Mouse (Mus musculus): Measurements from ENCODE around the gene Xpa. TPM values are rescaled to one million over a fixed set of nuclear protein-coding genes. Genes with fewer than 3 reads are reported as not detected.

Xpa gene
- polyA plus RNA-seq, 1 experiment from 2014 or later = 18.9 TPM

DNA sequence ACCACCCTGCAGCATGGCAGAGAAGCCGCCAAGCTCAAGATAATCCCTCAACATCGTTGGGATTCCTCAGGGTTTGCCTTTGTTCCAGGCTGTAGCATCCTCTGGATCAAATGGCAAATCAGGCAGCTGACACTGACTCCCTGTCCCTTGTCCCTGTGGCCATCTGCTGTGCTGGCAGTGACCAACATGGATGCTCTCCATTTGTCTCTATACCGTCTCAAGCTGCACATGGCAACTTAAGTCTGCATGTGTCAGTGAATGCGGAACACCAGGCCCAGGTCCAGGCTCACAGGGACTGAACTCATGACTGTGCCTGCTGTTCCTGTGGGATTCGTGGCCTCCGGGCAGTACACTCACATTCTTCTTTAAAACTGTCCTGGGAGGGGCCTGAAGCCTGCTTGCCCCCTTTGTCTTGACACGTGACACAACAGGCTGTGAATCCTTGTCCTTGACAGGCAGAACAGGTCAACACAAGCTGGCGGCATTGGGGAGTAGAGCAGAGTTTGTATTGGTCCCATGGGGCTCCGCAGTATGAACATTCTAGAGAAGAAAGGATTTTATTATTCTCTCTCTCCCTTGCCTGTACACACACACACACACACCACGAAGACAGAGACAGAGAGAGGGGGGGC lies 79.5 kb downstream of the Xpa start:
- no peak overlapping the region for H3K4me2 ChIP-seq
- H3K27me3 ChIP-seq (replicated peaks; ENCODE audit: control insufficient read depth, insufficient read depth, low read length) = no peaks in the 10 kb centered on the region
- ATAC-seq (replicated peaks; ENCODE audit: low FRiP score) (no peak), DNase-seq (ENCODE audit: low spot score) (no peak)
- H3K9ac ChIP-seq (ENCODE audit: low read depth, low read length) = no peak overlapping the region
- no peak overlapping the region for H3K4me3 ChIP-seq (ENCODE audit: low read depth, low read length)
- H3K27ac ChIP-seq (ENCODE audit: low read depth, low read length) = no peak overlapping the region
- WGBS = 89% methylated on average over 10 of the region's 10 CpGs
- no peaks in the 10 kb centered on the region for H3K9me3 ChIP-seq (ENCODE audit: control insufficient read depth, low read length)
- H3K36me3 ChIP-seq (ENCODE audit: control insufficient read depth, insufficient read depth, low read length) = peaks cover 63% of the 10 kb centered on the region
- no peaks in the 10 kb centered on the region for H3K4me1 ChIP-seq (replicated peaks; ENCODE audit: control insufficient read depth, insufficient read depth, low read length)

DNA sequence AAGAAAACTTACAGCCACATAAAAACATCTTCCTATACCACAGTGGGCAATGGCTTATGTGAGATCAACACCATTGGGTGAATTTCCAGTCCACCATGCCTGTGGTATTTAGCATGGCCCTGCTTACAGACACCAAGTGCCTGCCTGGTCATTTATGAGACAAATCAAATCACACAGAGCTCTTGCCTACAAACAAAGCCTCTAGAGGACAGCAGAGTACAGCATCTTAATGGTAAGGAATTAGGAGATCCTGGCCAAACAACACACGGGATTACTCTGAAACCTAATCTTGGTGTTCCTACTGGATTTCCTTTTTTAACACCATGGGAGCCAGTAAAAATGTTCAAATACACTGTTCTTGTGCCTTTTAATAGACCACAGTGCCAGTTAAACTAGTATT lies 80.8 kb downstream of the Xpa start:
- DNase-seq (ENCODE audit: low spot score) = no peak
- Histone ChIP-seq H3K27ac (ENCODE audit: low read depth, low read length) (no peak overlapping the region), H3K9ac (ENCODE audit: low read depth, low read length) (no peak overlapping the region), H3K36me3 (ENCODE audit: control insufficient read depth, insufficient read depth, low read length) (peaks cover 63% of the 10 kb centered on the region), H3K27me3 (replicated peaks; ENCODE audit: control insufficient read depth, insufficient read depth, low read length) (no peaks in the 10 kb centered on the region), H3K4me3 (ENCODE audit: low read depth, low read length) (no peak overlapping the region), H3K4me2 (no peak overlapping the region), H3K9me3 (ENCODE audit: control insufficient read depth, low read length) (no peaks in the 10 kb centered on the region), H3K4me1 (replicated peaks; ENCODE audit: control insufficient read depth, insufficient read depth, low read length) (no peaks in the 10 kb centered on the region)
- 87% methylated on average over 1 of the region's 1 CpGs for WGBS
- no peak for ATAC-seq (replicated peaks; ENCODE audit: low FRiP score)

DNA sequence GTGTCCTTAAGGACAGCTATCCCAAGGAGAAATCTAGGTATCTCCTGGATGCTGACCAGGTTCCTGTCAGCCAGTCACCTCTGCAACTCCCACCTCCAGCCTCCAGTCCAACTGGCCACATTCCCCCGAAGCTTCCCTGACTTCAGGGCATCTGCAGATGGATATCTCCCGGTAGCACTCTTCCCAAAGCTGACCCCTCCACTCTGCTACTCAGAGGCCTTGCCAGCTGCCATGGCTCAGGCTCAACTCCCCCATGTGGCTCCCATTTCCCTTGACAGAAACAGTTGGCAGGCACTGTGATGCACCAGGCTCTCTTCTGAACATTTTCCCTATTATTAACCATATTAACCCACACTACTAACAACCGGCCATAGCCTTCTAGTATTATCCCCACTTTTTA lies 84.8 kb downstream of the Xpa start:
- WGBS = 68% methylated on average over 3 of the region's 3 CpGs
- Histone ChIP-seq H3K36me3 (ENCODE audit: control insufficient read depth, insufficient read depth, low read length) (peaks cover 32% of the 10 kb centered on the region), H3K9me3 (ENCODE audit: control insufficient read depth, low read length) (no peaks in the 10 kb centered on the region)

DNA sequence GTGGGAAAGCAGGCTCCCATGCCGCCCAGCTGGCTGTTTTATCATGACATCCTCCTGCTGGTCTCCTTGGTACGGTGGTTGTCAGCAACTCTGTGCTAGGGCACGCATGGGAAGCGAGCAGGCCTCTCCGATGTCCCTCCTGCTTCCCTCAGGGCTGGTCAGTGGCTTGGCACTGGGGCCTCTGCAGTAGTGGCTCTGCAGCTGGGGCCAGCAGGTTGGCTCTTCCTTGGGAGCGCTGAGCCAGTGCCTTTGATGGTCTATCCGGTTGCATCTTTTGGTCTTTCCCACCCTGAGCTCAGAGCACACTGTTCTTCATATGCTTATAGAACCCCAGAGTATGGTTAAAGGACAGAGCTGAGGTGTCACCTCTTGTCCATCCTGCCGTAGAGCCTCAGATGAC lies 86.0 kb downstream of the Xpa start:
- H3K4me1 ChIP-seq (replicated peaks; ENCODE audit: control insufficient read depth, insufficient read depth, low read length) = no peaks in the 10 kb centered on the region
- peaks cover 20% of the 10 kb centered on the region; the same call in 1 of the 2 replicates for H3K36me3 ChIP-seq (ENCODE audit: control insufficient read depth, insufficient read depth, low read length)
- H3K27me3 ChIP-seq (replicated peaks; ENCODE audit: control insufficient read depth, insufficient read depth, low read length) = no peaks in the 10 kb centered on the region
- H3K4me2 ChIP-seq = no peak overlapping the region
- no peak overlapping the region for H3K27ac ChIP-seq (ENCODE audit: low read depth, low read length)
- H3K9me3 ChIP-seq (ENCODE audit: control insufficient read depth, low read length) = no peaks in the 10 kb centered on the region
- no peak overlapping the region for H3K4me3 ChIP-seq (ENCODE audit: low read depth, low read length)
- 93% methylated on average over 8 of the region's 8 CpGs for WGBS
- H3K9ac ChIP-seq (ENCODE audit: low read depth, low read length) = no peak overlapping the region
- ATAC-seq (replicated peaks; ENCODE audit: low FRiP score) (no peak), DNase-seq (ENCODE audit: low spot score) (no peak)

More for the DNA sequence above, 84.8 kb downstream of the Xpa start:
- Histone ChIP-seq H3K4me2 (no peak overlapping the region), H3K27ac (ENCODE audit: low read depth, low read length) (no peak overlapping the region), H3K4me1 (replicated peaks; ENCODE audit: control insufficient read depth, insufficient read depth, low read length) (no peaks in the 10 kb centered on the region), H3K9ac (ENCODE audit: low read depth, low read length) (no peak overlapping the region), H3K4me3 (ENCODE audit: low read depth, low read length) (no peak overlapping the region), H3K27me3 (replicated peaks; ENCODE audit: control insufficient read depth, insufficient read depth, low read length) (no peaks in the 10 kb centered on the region)
- ATAC-seq (replicated peaks; ENCODE audit: low FRiP score) = no peak
- no peak for DNase-seq (ENCODE audit: low spot score)

Other genes with a start within 250 kb of the Xpa start
- 6.1 and 7.9 TPM in 2 replicates for gene Tdrd7, start 231.0 kb downstream of the Xpa start, polyA plus RNA-seq (2014; fragmentation: Nextera tagmentation; extraction: Ambion mirVana)
- gene Tmod1, start 157.4 kb downstream of the Xpa start, polyA plus RNA-seq (2014; fragmentation: Nextera tagmentation; extraction: Ambion mirVana) = 27.1 and 28.6 TPM in 2 replicates
- 97.9 and 110 TPM in 2 replicates for gene Ncbp1, start 57.7 kb downstream of the Xpa start, polyA plus RNA-seq (2014; fragmentation: Nextera tagmentation; extraction: Ambion mirVana)
- 30.8 TPM in 2 replicates for gene Tstd2, start 57.6 kb downstream of the Xpa start, polyA plus RNA-seq (2014; fragmentation: Nextera tagmentation; extraction: Ambion mirVana)
- not detected in 2 replicates for gene Foxe1, start 147.3 kb upstream of the Xpa start, polyA plus RNA-seq (2014; fragmentation: Nextera tagmentation; extraction: Ambion mirVana)
- 14.1 and 14.7 TPM in 2 replicates for gene Trmo, start 193.1 kb upstream of the Xpa start, polyA plus RNA-seq (2014; fragmentation: Nextera tagmentation; extraction: Ambion mirVana)
- gene Hemgn, start 217.2 kb upstream of the Xpa start, polyA plus RNA-seq (2014; fragmentation: Nextera tagmentation; extraction: Ambion mirVana) = 206 and 233 TPM in 2 replicates